Mouse (Mus musculus) heart, adult 2 months (tissue): ENCODE measurements around the gene Mcrip1. TPM values are rescaled to one million over a fixed set of nuclear protein-coding genes. Genes with fewer than 3 reads are reported as not detected.
A peak's percentile ranks its signal among the peaks of the same experiment; 100 is the strongest.

Experiments used
- DNase-seq, 2 experiments: peaks; one replicate each; pipeline ENCODE4 v3.0.0; 2021
- H3K27ac ChIP-seq: fragments of 200-600 bp; 2 replicates; pipeline ENCODE4 v1.8.1; 2022
- H3K27me3 ChIP-seq: fragments of 200-500 bp; 2 replicates; pipeline ENCODE4 v1.6.1; 2012; ENCODE audit warnings: mild to moderate bottlenecking, low read length, inconsistent platforms, mixed read lengths; ENCODE audit not compliant: control insufficient read depth, insufficient read depth
- H3K36me3 ChIP-seq: fragments of 200-500 bp; 2 replicates; pipeline ENCODE4 v1.6.1; 2012; ENCODE audit warnings: low read length, inconsistent platforms; ENCODE audit not compliant: control insufficient read depth, insufficient read depth
- H3K4me1 ChIP-seq: fragments of 200-500 bp; 2 replicates; pipeline ENCODE4 v1.6.1; 2011; ENCODE audit warnings: low read length; ENCODE audit not compliant: control insufficient read depth, insufficient read depth
- H3K4me3 ChIP-seq: fragments of 200-600 bp; 2 replicates; pipeline ENCODE4 v1.8.1; 2022
- H3K79me2 ChIP-seq: fragments of 200-500 bp; replicated peaks from 2 replicates; pipeline ENCODE4 v1.6.1; 2012; ENCODE audit warnings: mild to moderate bottlenecking, inconsistent platforms, low read length, moderate library complexity, mixed read lengths; ENCODE audit not compliant: control insufficient read depth, insufficient read depth
- H3K9ac ChIP-seq: fragments of 200-500 bp; 2 replicates; pipeline ENCODE4 v1.6.1; 2012; ENCODE audit warnings: low read depth, mild to moderate bottlenecking, control low read depth, inconsistent platforms, low read length, mixed read lengths
- CTCF ChIP-seq: fragments of 200-600 bp; IDR thresholded peaks from 2 replicates; pipeline ENCODE4 v1.8.1; 2022; ENCODE audit warnings: antibody characterized with exemption, mild to moderate bottlenecking, moderate library complexity
- EP300 ChIP-seq: fragments of 200-500 bp; IDR thresholded peaks from 2 replicates; pipeline ENCODE4 v1.6.1; 2011; ENCODE audit warnings: low read depth, low read length, control low read depth; ENCODE audit not compliant: insufficient read depth
- POLR2A ChIP-seq: fragments of 200-500 bp; IDR thresholded peaks from 2 replicates; pipeline ENCODE4 v1.6.1; 2011; ENCODE audit warnings: mild to moderate bottlenecking, low read depth, low read length, control low read depth; ENCODE audit not compliant: insufficient read depth
- WGBS: fragments of 180-500 bp; shearing (Covaris S2); methylation state at CpG from one replicate; pipeline ENCODE4 v1.1.7; 2018; 5-methylcytosine and 5-hydroxymethylcytosine counted together
- intact Hi-C: fragments of 180-260 bp; cut with DNase I; formaldehyde crosslinking; loops from one replicate; pipeline ENCODE4 v1.15.1; 2025
- polyA plus RNA-seq: library from polyadenylated mRNA; depleted of rRNA; stranded (reverse); fragments of >200 nt; gene quantifications from 2 replicates; pipeline ENCODE4 v1.2.3, GENCODE M21; 2012
- total RNA-seq, 2 experiments: library from RNA; stranded (reverse); gene quantifications; 2 replicates each; pipeline ENCODE4 v1.2.3; 2021

Mcrip1 gene
- total and polyA plus RNA-seq, 3 experiments = 38.5 to 84.9 (median 43.9) TPM

DNA sequence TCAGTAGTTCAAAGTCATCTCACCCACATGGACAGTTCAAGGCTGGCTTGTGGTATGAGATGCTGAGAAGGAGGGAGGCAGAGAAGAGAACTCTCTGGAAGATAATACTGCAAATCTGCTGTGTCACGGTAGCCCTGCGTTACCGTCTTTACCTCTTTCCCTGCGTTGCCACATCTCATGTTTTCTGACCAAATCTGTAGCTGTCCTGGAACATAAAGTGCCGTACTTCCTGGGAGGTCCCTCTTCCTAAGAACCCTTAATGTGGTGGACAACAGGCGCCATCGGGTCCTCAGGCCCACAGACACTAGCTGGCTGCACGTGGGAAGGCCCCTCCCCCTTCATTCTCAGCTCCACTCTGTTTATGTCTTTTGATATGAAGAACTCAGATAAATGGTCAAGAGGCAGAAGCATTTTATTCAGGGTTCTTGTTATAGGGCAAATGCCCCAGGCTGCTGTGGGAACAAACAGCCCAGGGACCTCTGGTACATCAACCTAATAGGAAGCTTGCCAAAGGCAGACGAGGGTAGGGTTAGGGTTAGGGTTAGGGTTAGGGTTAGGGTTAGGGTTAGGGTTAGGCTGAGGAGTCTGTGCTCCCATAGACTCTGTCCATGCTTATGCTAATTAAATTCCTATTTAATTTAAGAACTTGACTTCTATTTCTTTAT lies 21.7 kb downstream of the Mcrip1 start:
- Histone ChIP-seq H3K36me3 (no peaks in the 10 kb centered on the region), H3K27ac (no peak overlapping the region), H3K27me3 (peaks cover 6% of the 10 kb centered on the region), H3K4me3 (no peak overlapping the region), H3K4me1 (peaks cover 4% of the 10 kb centered on the region; the same call in 1 of the 2 replicates), H3K9ac (no peak overlapping the region), H3K79me2 (no peaks in the 10 kb centered on the region)
- TF ChIP-seq EP300 (no peak), CTCF (no peak), POLR2A (no peak)
- no peak for DNase-seq
- 75% methylated on average over 9 of the region's 9 CpGs for WGBS
- intact Hi-C loops = no loop called here

DNA sequence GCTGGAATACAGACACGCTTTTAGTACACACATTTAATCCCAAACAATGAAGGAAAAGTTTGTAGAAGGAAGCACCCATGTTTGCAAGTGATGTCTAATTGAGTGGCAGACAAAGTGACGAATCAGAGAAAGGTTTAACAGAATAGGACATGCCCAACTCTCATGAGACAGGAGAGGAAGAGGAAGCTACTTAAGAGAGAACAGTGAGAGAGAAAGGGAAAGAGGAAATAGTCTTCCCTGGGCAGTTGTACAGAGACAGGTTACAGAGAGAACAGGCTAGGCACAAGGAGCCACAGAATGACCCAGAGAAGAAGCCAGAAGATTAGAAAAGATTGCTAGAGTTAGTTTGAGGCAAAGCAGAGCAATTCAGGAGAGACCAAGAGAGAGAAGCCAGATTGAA lies 23.6 kb downstream of the Mcrip1 start:
- no peaks in the 10 kb centered on the region for H3K79me2 ChIP-seq
- TF ChIP-seq POLR2A (no peak), EP300 (no peak), CTCF (no peak)
- H3K36me3 ChIP-seq = no peaks in the 10 kb centered on the region
- no peak overlapping the region for H3K27ac ChIP-seq
- 81% methylated on average over 2 of the region's 2 CpGs for WGBS
- peaks cover 4% of the 10 kb centered on the region for H3K4me1 ChIP-seq
- peaks cover 4% of the 10 kb centered on the region for H3K27me3 ChIP-seq
- no peak for DNase-seq
- intact Hi-C loops = no loop called here
- H3K9ac ChIP-seq = no peak overlapping the region
- H3K4me3 ChIP-seq = no peak overlapping the region

GRCm38 (mm10) chr11:120522581-120522980 lies 26.9 kb downstream of the Mcrip1 start:
- DNase-seq = no peak
- intact Hi-C loops = no loop called here
- 82% methylated on average over 8 of the region's 8 CpGs for WGBS
- TF ChIP-seq POLR2A (no peak), CTCF (no peak)
- Histone ChIP-seq H3K4me3 (no peak overlapping the region), H3K27me3 (no peaks in the 10 kb centered on the region), H3K36me3 (peaks cover 3% of the 10 kb centered on the region; the same call in 1 of the 2 replicates), H3K9ac (no peak overlapping the region), H3K79me2 (no peaks in the 10 kb centered on the region), H3K4me1 (peaks cover 14% of the 10 kb centered on the region), H3K27ac (no peak overlapping the region)

GRCm38 (mm10) chr11:120520967-120521540 lies 28.5 kb downstream of the Mcrip1 start:
- Histone ChIP-seq H3K9ac (no peak overlapping the region), H3K36me3 (peaks cover 3% of the 10 kb centered on the region; the same call in 1 of the 2 replicates), H3K4me3 (no peak overlapping the region), H3K27ac (peak overlapping the region; percentile 89), H3K27me3 (no peaks in the 10 kb centered on the region), H3K79me2 (no peaks in the 10 kb centered on the region), H3K4me1 (peaks cover 14% of the 10 kb centered on the region)
- no peak for TF ChIP-seq CTCF
- TF ChIP-seq POLR2A = 0 out of 2 replicates have a peak, but pooled peaks have one; percentile 28
- TF ChIP-seq EP300 = peak; percentile 85
- intact Hi-C loops = loop anchor here (2.0 kb wide), 1 partner anchor 18 kb away; no protein-coding TSS in a partner anchor
- peak; percentile 70 to 82 for DNase-seq
- WGBS = 61% methylated on average over 5 of the region's 5 CpGs

DNA sequence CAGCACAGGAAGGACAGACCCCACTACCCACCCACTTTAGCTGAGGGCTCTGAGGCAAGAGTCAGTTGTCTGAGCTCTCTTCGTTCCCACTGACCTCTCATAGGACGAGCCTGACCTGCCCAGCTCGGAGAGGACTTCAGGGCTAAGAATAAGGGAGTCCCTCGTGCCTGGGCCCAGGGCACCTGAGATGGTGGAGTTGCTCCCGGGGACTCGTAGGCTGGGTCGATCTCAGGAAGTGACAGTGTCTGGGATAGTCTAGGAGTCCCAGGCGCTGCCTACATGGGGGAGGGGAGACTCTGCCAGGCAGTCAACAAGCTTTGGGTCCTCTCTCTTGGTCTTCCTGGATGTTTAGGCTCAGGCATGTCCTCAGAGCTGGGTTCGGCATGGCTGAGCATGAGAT lies 29.0 kb downstream of the Mcrip1 start:
- Histone ChIP-seq H3K4me1 (peaks cover 14% of the 10 kb centered on the region), H3K27me3 (no peaks in the 10 kb centered on the region), H3K79me2 (no peaks in the 10 kb centered on the region), H3K9ac (0 out of 2 replicates have a peak overlapping the region, but pooled peaks have one; percentile 15), H3K4me3 (no peak overlapping the region), H3K36me3 (peaks cover 3% of the 10 kb centered on the region; the same call in 1 of the 2 replicates), H3K27ac (peak overlapping the region; percentile 89)
- intact Hi-C loops = loop anchor here (2.0 kb wide), 1 partner anchor 18 kb away; no protein-coding TSS in a partner anchor
- DNase-seq = no peak
- 65% methylated on average over 9 of the region's 9 CpGs for WGBS
- TF ChIP-seq EP300 = no peak
- no peak for TF ChIP-seq POLR2A
- no peak for TF ChIP-seq CTCF

DNA sequence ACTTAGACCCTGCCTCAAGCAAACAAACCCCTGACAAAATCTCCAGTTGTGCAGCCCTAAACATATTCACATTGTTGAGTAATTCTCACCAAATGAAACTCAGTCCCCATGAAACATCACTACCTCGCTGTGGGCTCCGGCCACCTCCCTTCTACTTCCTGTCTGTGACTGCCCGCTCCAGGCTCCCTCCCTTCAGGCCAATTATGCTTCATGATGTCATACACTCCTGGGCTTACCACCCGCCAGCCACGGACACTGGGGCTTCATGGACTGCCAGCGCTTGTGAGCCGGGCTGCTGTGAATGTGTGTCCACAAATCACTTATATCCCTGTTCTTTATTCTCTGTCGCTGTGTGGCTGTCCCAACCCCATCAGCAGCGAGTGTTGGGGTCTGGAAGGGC lies 29.8 kb downstream of the Mcrip1 start:
- no peaks in the 10 kb centered on the region for H3K79me2 ChIP-seq
- intact Hi-C loops = loop anchor here (2.0 to 10.0 kb wide), 3 partner anchors 19 to 255 kb away; partner anchors contain the start of gene Mcrip1

More for the DNA sequence above, 29.8 kb downstream of the Mcrip1 start:
- WGBS = 7% methylated on average over 9 of the region's 9 CpGs
- Histone ChIP-seq H3K9ac (peak overlapping the region; percentile 50), H3K36me3 (peaks cover 3% of the 10 kb centered on the region; the same call in 1 of the 2 replicates), H3K27me3 (no peaks in the 10 kb centered on the region), H3K4me1 (peaks cover 14% of the 10 kb centered on the region), H3K4me3 (peak overlapping the region; percentile 25), H3K27ac (peak overlapping the region; percentile 89)
- peak; percentile 73 to 84 for DNase-seq
- TF ChIP-seq CTCF = no peak
- TF ChIP-seq POLR2A = peak; percentile 64
- TF ChIP-seq EP300 = 0 out of 2 replicates have a peak, but pooled peaks have one; percentile 28
